Mouse (Mus musculus): ENCODE results near the gene Mast3.

Gene Mast3

GRCm38 (mm10) chr8:70776496-70777444 is 28.1 kb downstream of the Mast3 start, which contains the start of gene Pik3r2:
Gene Pik3r2, minus strand, starts transcription at chr8:70776713.
- peak; percentile 90 to 93 for DNase-seq (ENCODE audit: low read depth in 1 of 2, low spot score in 2 of 2)

DNA sequence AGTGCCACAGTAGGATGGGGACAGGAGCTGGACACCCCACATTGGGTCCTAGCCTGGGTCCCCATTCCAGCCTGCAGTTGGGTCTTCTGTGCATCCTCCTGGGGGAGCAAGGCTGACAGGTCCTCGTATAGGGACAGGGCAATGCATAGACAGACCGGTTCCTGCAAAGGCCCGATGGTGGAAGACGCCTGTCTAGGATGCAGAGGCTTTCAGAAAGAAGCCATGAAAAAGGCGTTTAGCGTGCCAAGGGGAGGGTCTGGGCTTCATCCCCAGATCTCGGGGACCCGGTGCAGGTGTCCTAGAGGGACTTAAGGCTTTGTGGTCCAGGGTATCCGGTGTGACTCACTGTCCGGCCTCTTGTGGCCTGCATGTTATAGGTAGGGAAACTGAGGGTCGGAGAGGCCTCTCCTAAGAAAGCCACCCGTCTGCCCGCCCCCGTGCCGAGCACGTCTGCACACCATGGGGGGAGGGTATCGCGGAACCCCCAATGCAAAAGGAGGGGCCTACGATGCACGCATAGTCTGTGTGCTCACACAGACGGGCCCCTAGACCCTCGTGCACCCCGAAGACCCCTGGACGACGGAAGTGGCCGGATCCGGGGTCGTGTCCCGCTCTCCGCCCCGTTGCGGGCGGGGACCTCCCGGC is 28.9 kb downstream of the Mast3 start:
- no peak for DNase-seq (ENCODE audit: low read depth in 1 of 2, low spot score in 2 of 2)

DNA sequence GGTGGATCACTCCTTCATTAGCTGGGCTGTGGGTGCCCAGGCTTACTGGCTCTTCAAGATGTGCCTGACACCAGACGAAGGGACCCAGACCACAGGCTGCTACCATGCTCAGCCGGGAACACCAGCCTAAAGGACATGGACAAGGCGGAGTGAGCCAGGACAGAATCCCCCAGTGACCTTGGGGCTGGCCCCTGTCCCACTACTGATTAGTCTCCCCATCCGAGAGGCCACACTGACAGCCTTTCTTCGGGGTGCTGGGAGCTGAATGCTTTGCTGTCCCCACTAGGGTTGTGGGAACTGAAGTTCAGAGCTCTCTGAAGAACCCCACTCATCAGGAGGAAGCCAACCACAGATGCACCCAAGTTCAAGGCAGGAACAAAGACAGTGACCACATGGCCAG is 29.6 kb downstream of the Mast3 start:
- DNase-seq (ENCODE audit: low read depth in 1 of 2, low spot score in 2 of 2) = no peak

- DNase-seq (ENCODE audit: low read depth in 1 of 2, low spot score in 2 of 2) = no peak
Measured at GRCm38 (mm10) chr8:70774740-70775139, 30.1 kb downstream of the Mast3 start.

- DNase-seq (ENCODE audit: low read depth in 1 of 2, low spot score in 2 of 2) = no peak
Measured at GRCm38 (mm10) chr8:70773833-70774232, 31.0 kb downstream of the Mast3 start.

- no peak for DNase-seq (ENCODE audit: low read depth in 1 of 2, low spot score in 2 of 2)
Measured at GRCm38 (mm10) chr8:70773410-70773809, 31.4 kb downstream of the Mast3 start.

- DNase-seq (ENCODE audit: low read depth in 1 of 2, low spot score in 2 of 2) = no peak
Measured at GRCm38 (mm10) chr8:70772890-70773289, 32.0 kb downstream of the Mast3 start.

GRCm38 (mm10) chr8:70772075-70772474 is 32.8 kb downstream of the Mast3 start:
- DNase-seq (ENCODE audit: low read depth in 1 of 2, low spot score in 2 of 2) = no peak

GRCm38 (mm10) chr8:70771217-70771616 is 33.6 kb downstream of the Mast3 start:
- DNase-seq (ENCODE audit: low read depth in 1 of 2, low spot score in 2 of 2) = no peak

- no peak for DNase-seq (ENCODE audit: low read depth in 1 of 2, low spot score in 2 of 2)
Measured at GRCm38 (mm10) chr8:70770748-70771147, 34.1 kb downstream of the Mast3 start.

GRCm38 (mm10) chr8:70769858-70770257 is 35.0 kb downstream of the Mast3 start:
- DNase-seq (ENCODE audit: low read depth in 1 of 2, low spot score in 2 of 2) = no peak

DNA sequence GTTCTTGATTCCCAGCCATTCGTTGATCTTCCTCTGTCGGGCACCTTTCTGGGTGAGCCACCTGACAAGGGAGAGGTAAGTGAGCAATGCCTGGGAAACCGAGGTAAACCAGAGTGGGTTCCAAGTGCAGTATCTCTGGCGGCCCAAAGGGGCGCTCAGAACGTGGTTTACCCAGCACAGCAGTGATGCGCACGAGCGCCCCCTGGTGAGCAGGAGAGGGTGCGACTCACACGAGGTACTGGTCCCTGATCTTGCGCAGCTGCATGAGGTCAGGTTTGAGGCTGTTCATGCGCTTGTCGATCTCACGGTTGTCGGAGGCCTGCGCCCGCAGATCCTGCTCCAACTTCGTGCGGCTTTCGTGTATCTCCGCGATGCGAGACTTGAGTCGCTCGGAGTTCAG is 35.5 kb downstream of the Mast3 start:
- DNase-seq (ENCODE audit: low read depth in 1 of 2, low spot score in 2 of 2) = peak; percentile 91

DNA sequence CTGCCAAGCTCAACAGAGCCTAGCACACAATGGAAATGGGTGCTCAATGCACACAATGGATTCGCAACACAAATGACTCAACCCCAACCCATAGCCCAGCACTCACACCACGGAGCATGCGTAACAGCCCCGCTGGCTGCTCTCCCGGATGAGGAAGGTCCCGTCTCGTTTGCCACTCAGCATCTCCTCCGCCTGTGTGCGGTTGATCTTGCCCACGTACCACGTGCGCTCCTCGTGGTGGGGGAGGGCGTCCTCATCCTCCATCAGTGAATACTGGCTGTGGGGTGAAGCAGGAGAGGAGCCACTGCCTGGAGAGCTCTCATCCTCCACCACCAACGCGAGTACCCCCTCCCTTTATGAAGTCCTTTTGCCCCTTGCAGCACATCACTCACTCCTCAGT is 35.9 kb downstream of the Mast3 start:
- DNase-seq (ENCODE audit: low read depth in 1 of 2, low spot score in 2 of 2) = peak in 1 of 2 experiments; percentile 61

GRCm38 (mm10) chr8:70768231-70768776 is 36.5 kb downstream of the Mast3 start:
- DNase-seq (ENCODE audit: low read depth in 1 of 2, low spot score in 2 of 2) = peak; percentile 68 to 87

DNA sequence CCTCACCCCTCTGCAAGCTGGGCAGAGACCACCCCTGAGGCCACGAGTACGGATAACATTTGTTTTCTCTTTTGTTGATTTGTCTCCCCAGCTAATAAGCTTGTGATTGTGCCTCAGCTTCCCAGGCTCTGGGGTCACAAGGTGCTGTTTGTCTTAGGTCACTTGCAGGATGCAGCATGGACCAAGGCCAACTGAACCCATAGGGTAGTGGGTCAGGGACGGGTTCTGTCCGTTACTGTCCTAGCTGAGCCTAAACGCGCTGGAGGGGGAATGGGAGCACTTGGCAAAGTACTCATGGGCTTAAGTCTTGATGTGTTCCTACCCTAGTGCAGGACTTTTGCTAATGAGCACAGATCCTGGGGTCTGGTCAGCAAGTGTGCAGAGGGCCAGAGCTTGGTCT is 37.4 kb downstream of the Mast3 start:
- DNase-seq (ENCODE audit: low read depth in 1 of 2, low spot score in 2 of 2) = no peak

GRCm38 (mm10) chr8:70766571-70767440 is 38.0 kb downstream of the Mast3 start:
- peak in 1 of 2 experiments; percentile 67 for DNase-seq (ENCODE audit: low read depth in 1 of 2, low spot score in 2 of 2)

- peak in 1 of 2 experiments; percentile 51 for DNase-seq (ENCODE audit: low read depth in 1 of 2, low spot score in 2 of 2)
Measured at GRCm38 (mm10) chr8:70765838-70766570, 38.9 kb downstream of the Mast3 start.

GRCm38 (mm10) chr8:70765329-70765728 is 39.5 kb downstream of the Mast3 start:
- DNase-seq (ENCODE audit: low read depth in 1 of 2, low spot score in 2 of 2) = no peak

DNA sequence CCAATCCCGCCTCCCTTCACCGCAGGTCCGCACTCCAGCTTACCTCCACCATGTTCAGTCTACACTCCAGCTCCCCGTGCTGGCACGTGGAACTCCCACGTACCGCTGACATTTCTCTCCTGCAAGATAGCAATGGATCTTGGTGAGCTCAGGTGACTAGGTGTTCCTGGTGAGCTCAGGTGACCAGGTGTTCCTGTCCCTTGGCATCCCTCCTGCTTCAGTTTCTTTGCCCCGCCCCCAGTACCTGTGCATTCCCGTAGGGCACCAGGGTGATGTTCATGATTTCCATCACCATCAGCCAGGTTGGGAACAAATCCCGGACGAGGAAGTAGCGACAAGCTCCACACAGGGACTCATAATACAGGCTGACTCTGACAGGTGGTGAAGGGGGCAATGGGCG is 40.2 kb downstream of the Mast3 start:
- DNase-seq (ENCODE audit: low read depth in 1 of 2, low spot score in 2 of 2) = no peak

DNA sequence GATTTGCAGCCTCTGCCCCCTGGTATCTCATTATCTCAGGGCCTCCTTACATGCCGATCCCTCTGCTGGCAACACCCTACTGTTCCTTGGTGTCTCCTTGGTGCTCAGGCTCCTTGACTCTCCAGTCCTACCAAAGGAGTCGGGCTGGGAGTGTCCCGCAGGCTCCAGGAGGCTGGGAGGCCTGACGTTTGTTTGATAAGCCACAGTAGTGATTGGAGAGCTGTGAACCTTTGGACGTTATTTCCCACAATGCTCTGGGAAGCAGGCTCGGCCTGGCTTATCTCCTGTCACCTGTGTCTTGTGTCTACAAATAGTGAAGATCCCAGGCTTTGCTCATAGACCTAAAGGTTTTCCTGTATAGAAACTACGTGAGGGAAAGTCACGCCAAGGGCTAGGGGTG is 40.8 kb downstream of the Mast3 start:
- DNase-seq (ENCODE audit: low read depth in 1 of 2, low spot score in 2 of 2) = no peak
